Mouse (Mus musculus): ENCODE results near the gene Tmem254b. TPM values are rescaled to one million over a fixed set of nuclear protein-coding genes. Genes with fewer than 3 reads are reported as not detected.
"Not testable (repeated sequence)": the region's sequence is repeated elsewhere in the genome, so short reads cannot be mapped to it uniquely, and the experiment has no call there.

The Tmem254b gene
- 20.0 and 21.9 TPM in 2 replicates for polyA plus RNA-seq (2014; fragmentation: Nextera tagmentation; extraction: Ambion mirVana)

DNA sequence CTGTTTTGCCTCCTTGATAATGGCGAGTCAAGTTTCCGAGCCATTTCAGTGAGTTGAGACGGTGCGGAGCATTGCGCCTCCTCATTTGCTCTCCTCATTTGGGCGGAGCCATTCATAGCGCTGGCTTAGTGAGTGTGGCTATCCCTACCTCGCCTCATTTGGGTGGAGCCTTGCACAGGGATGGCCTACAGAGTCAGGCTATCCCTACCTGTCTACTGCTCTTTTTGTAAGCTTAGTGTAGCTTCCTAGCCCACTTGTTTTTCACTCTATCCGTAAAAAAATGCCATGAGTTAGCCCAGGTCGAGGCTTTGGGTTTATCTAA lies at the start of gene Tmem254b:
Gene Tmem254b, minus strand, starts transcription at position 116 of the 322 bp plus-strand sequence.
- H3K27ac ChIP-seq (ENCODE audit: low read depth, low read length); H3K36me3 ChIP-seq (ENCODE audit: control insufficient read depth, insufficient read depth, low read length); H3K4me3 ChIP-seq (ENCODE audit: low read depth, low read length); H3K4me2 ChIP-seq (replicated peaks; ENCODE audit: low read depth, low read length); H3K4me1 ChIP-seq (replicated peaks; ENCODE audit: control insufficient read depth, insufficient read depth, low read length); H3K9me3 ChIP-seq (ENCODE audit: control insufficient read depth, low read length); DNase-seq (ENCODE audit: low spot score); H3K27me3 ChIP-seq (ENCODE audit: control insufficient read depth, insufficient read depth, low read length); H3K9ac ChIP-seq (ENCODE audit: low read depth, low read length): not testable (repeated sequence)
- ATAC-seq (ENCODE audit: low FRiP score), result peak; percentile 54; the same call in 1 of the 2 replicates
- no CpG with 5 or more reads among the region's 10 CpGs for WGBS

GRCm38 (mm10) chr14:26237183-26237582 lies 30.3 kb upstream of the Tmem254b start:
- H3K4me3 ChIP-seq (ENCODE audit: low read depth, low read length); H3K4me1 ChIP-seq (replicated peaks; ENCODE audit: control insufficient read depth, insufficient read depth, low read length); H3K36me3 ChIP-seq (ENCODE audit: control insufficient read depth, insufficient read depth, low read length); H3K4me2 ChIP-seq (replicated peaks; ENCODE audit: low read depth, low read length); H3K27ac ChIP-seq (ENCODE audit: low read depth, low read length); DNase-seq (ENCODE audit: low spot score); H3K9ac ChIP-seq (ENCODE audit: low read depth, low read length); H3K27me3 ChIP-seq (ENCODE audit: control insufficient read depth, insufficient read depth, low read length); H3K9me3 ChIP-seq (ENCODE audit: control insufficient read depth, low read length); ATAC-seq (ENCODE audit: low FRiP score): not testable (repeated sequence)
- WGBS, result no CpG with 5 or more reads among the region's 2 CpGs

GRCm38 (mm10) chr14:26216233-26217000 lies 9.6 kb upstream of the Tmem254b start:
- H3K4me3 ChIP-seq (ENCODE audit: low read depth, low read length); ATAC-seq (ENCODE audit: low FRiP score); H3K27me3 ChIP-seq (ENCODE audit: control insufficient read depth, insufficient read depth, low read length); H3K9ac ChIP-seq (ENCODE audit: low read depth, low read length); H3K4me1 ChIP-seq (replicated peaks; ENCODE audit: control insufficient read depth, insufficient read depth, low read length); H3K36me3 ChIP-seq (ENCODE audit: control insufficient read depth, insufficient read depth, low read length); H3K27ac ChIP-seq (ENCODE audit: low read depth, low read length); H3K4me2 ChIP-seq (replicated peaks; ENCODE audit: low read depth, low read length); DNase-seq (ENCODE audit: low spot score); H3K9me3 ChIP-seq (ENCODE audit: control insufficient read depth, low read length): not testable (repeated sequence)
- no CpG with 5 or more reads among the region's 5 CpGs for WGBS

DNA sequence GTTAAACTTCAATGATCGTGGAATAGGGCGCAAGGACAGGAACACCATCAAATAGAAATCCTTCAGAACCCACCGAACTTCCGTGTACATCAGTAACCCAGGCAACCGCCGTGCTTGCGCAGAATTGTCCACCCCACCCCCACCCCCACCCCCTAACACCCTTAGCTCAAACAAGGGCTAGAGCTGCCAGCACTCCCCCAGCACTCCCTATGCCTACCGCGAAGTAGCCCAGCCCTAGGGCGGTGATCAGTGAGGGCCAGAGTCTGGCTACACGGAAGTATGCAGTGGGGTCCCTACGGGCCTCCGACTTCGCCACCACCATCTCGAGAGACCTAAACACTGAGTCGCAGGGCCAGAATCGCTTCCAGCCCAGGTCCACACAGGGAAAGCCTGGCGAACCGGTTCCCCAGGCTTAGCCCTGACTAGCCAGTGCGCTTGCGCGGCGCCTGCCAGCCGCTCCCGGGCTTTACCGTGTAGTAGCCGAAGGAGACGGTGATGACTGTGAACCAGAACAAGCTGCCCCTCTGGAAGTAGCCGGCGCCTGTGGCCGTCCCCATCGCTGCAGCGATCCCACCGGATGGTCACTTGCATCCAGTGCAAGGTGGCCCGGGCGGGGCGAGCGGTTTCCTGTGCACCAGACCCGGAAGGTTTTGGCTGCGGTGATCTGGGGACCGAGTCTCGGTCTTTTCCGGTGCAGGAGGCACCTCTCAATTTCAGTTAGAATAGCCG lies 480 bp downstream of the Tmem254b start:
- WGBS, result no CpG with 5 or more reads among the region's 44 CpGs
- not testable (repeated sequence) for H3K9me3 ChIP-seq (ENCODE audit: control insufficient read depth, low read length); DNase-seq (ENCODE audit: low spot score); H3K9ac ChIP-seq (ENCODE audit: low read depth, low read length); H3K27me3 ChIP-seq (ENCODE audit: control insufficient read depth, insufficient read depth, low read length); H3K36me3 ChIP-seq (ENCODE audit: control insufficient read depth, insufficient read depth, low read length); H3K27ac ChIP-seq (ENCODE audit: low read depth, low read length); H3K4me1 ChIP-seq (replicated peaks; ENCODE audit: control insufficient read depth, insufficient read depth, low read length); H3K4me2 ChIP-seq (replicated peaks; ENCODE audit: low read depth, low read length); H3K4me3 ChIP-seq (ENCODE audit: low read depth, low read length)
- peak; percentile 66; the same call in 1 of the 2 replicates for ATAC-seq (ENCODE audit: low FRiP score)

- not testable (repeated sequence) for H3K4me3 ChIP-seq (ENCODE audit: low read depth, low read length); H3K9ac ChIP-seq (ENCODE audit: low read depth, low read length); H3K9me3 ChIP-seq (ENCODE audit: control insufficient read depth, low read length); H3K36me3 ChIP-seq (ENCODE audit: control insufficient read depth, insufficient read depth, low read length); H3K4me1 ChIP-seq (replicated peaks; ENCODE audit: control insufficient read depth, insufficient read depth, low read length); H3K27me3 ChIP-seq (ENCODE audit: control insufficient read depth, insufficient read depth, low read length); DNase-seq (ENCODE audit: low spot score); H3K4me2 ChIP-seq (replicated peaks; ENCODE audit: low read depth, low read length); H3K27ac ChIP-seq (ENCODE audit: low read depth, low read length); ATAC-seq (ENCODE audit: low FRiP score)
- WGBS, result no CpG with 5 or more reads among the region's 3 CpGs
Measured at GRCm38 (mm10) chr14:26197851-26198250, 9.0 kb downstream of the Tmem254b start.

DNA sequence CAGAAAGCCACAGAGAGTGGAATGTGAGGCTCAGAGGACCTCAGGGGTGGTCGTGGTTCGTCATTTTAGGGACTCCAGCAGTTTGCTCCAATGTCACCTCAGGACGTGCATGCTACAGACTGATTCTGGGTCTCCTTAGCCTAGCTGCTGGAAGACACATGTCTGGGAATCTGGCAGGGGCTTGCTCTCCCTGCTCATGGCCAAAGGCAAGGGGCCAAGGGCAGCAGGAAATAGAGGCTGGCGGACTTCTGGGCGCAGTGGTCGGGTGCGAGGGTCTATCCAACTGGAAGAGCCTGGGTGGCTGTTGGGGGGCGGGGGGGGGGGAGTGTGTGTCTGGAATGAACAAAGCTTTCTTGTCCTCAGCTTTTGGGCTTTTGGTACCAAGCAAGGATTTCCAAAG lies 18.5 kb downstream of the Tmem254b start:
- H3K36me3 ChIP-seq (ENCODE audit: control insufficient read depth, insufficient read depth, low read length); H3K4me3 ChIP-seq (ENCODE audit: low read depth, low read length); ATAC-seq (ENCODE audit: low FRiP score); H3K9me3 ChIP-seq (ENCODE audit: control insufficient read depth, low read length); H3K27ac ChIP-seq (ENCODE audit: low read depth, low read length); DNase-seq (ENCODE audit: low spot score); H3K9ac ChIP-seq (ENCODE audit: low read depth, low read length); H3K27me3 ChIP-seq (ENCODE audit: control insufficient read depth, insufficient read depth, low read length); H3K4me2 ChIP-seq (replicated peaks; ENCODE audit: low read depth, low read length); H3K4me1 ChIP-seq (replicated peaks; ENCODE audit: control insufficient read depth, insufficient read depth, low read length): not testable (repeated sequence)
- WGBS, result no CpG with 5 or more reads among the region's 8 CpGs

DNA sequence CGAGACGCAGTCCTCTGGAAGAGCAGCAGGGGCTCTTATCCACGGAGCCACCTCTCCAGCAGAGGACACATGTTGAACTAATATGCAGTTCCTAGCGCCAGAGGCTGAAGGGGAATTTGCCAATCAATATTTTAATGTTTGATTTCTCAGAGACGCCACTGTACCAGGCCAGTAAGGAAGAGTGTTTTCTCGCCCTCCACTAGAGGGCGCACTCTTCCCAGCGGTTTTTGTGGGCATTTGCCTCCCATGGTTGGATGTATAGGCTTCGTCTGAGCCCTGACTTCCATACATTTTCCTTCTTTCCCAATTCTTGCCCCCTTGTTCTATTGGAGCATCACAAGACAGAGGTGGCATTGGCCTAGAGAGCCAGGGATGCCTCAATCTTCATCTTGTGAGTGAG lies 20.2 kb downstream of the Tmem254b start:
- H3K36me3 ChIP-seq (ENCODE audit: control insufficient read depth, insufficient read depth, low read length); H3K27ac ChIP-seq (ENCODE audit: low read depth, low read length); H3K27me3 ChIP-seq (ENCODE audit: control insufficient read depth, insufficient read depth, low read length); DNase-seq (ENCODE audit: low spot score); H3K4me2 ChIP-seq (replicated peaks; ENCODE audit: low read depth, low read length); H3K9me3 ChIP-seq (ENCODE audit: control insufficient read depth, low read length); H3K9ac ChIP-seq (ENCODE audit: low read depth, low read length); H3K4me3 ChIP-seq (ENCODE audit: low read depth, low read length); H3K4me1 ChIP-seq (replicated peaks; ENCODE audit: control insufficient read depth, insufficient read depth, low read length); ATAC-seq (ENCODE audit: low FRiP score): not testable (repeated sequence)
- WGBS, result no CpG with 5 or more reads among the region's 9 CpGs

DNA sequence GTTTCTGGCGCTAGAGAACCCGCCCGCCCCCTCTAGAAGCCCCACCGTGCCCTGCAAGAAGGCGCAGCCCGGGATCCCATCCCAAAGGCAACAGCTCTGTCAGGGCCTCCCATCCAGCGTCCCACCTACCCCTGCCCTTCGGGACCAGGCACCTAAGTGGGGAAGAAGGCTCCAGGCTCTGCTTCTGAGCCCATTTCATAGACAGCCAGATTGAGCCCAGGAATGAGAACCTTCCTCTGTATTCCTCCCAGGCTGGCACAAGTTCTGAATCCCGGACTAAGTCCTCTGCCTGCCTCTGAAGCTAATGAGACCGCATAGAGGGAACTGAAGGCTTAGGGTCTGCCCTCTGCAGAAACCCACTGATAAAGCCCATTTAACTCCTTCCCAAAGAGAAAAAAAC lies 24.5 kb downstream of the Tmem254b start, which contains the start of gene Plac9b:
Gene Plac9b, minus strand, starts transcription at position 101 of the 400 bp plus-strand sequence.
- H3K27me3 ChIP-seq (ENCODE audit: control insufficient read depth, insufficient read depth, low read length); H3K9ac ChIP-seq (ENCODE audit: low read depth, low read length); H3K4me1 ChIP-seq (replicated peaks; ENCODE audit: control insufficient read depth, insufficient read depth, low read length); H3K27ac ChIP-seq (ENCODE audit: low read depth, low read length); DNase-seq (ENCODE audit: low spot score); H3K36me3 ChIP-seq (ENCODE audit: control insufficient read depth, insufficient read depth, low read length); H3K9me3 ChIP-seq (ENCODE audit: control insufficient read depth, low read length); H3K4me2 ChIP-seq (replicated peaks; ENCODE audit: low read depth, low read length); H3K4me3 ChIP-seq (ENCODE audit: low read depth, low read length); ATAC-seq (ENCODE audit: low FRiP score): not testable (repeated sequence)
- WGBS, result no CpG with 5 or more reads among the region's 10 CpGs

GRCm38 (mm10) chr14:26181660-26182059 lies 25.2 kb downstream of the Tmem254b start:
- not testable (repeated sequence) for H3K27ac ChIP-seq (ENCODE audit: low read depth, low read length); H3K36me3 ChIP-seq (ENCODE audit: control insufficient read depth, insufficient read depth, low read length); DNase-seq (ENCODE audit: low spot score); H3K4me2 ChIP-seq (replicated peaks; ENCODE audit: low read depth, low read length); H3K4me3 ChIP-seq (ENCODE audit: low read depth, low read length); H3K9ac ChIP-seq (ENCODE audit: low read depth, low read length); H3K9me3 ChIP-seq (ENCODE audit: control insufficient read depth, low read length); H3K4me1 ChIP-seq (replicated peaks; ENCODE audit: control insufficient read depth, insufficient read depth, low read length); ATAC-seq (ENCODE audit: low FRiP score); H3K27me3 ChIP-seq (ENCODE audit: control insufficient read depth, insufficient read depth, low read length)
- no CpG with 5 or more reads among the region's 10 CpGs for WGBS

Data from hindbrain, embryonic 11.5 days (tissue).